Mouse (Mus musculus) layer of hippocampus, postnatal 36 days (tissue): ENCODE data around the gene Gp9. TPM values are rescaled to one million over a fixed set of nuclear protein-coding genes. Genes with fewer than 3 reads are reported as not detected.

Experiments
- DNase-seq, 2 experiments: peaks; one replicate each; pipeline ENCODE4 v3.0.0; 2022
- total RNA-seq, 2 experiments: library from RNA; stranded (reverse); gene quantifications; 2 replicates each; pipeline ENCODE4 v1.2.3; 2021

Gp9 gene
- total RNA-seq, 2 experiments from 2014 or later, result 0.82 to 1.5 TPM

GRCm38 (mm10) chr6:87787108-87787890 lies 9.4 kb downstream of the Gp9 start:
- no peak for DNase-seq

- DNase-seq, result no peak
Observed at GRCm38 (mm10) chr6:87788266-87788895, 10.5 kb downstream of the Gp9 start.

- no peak for DNase-seq
Observed at GRCm38 (mm10) chr6:87788896-87789587, 11.2 kb downstream of the Gp9 start.

- DNase-seq, result no peak
Observed at GRCm38 (mm10) chr6:87789791-87790190, 11.9 kb downstream of the Gp9 start.

GRCm38 (mm10) chr6:87790779-87791480 lies 13.1 kb downstream of the Gp9 start:
- DNase-seq, result no peak

- no peak for DNase-seq
Observed at GRCm38 (mm10) chr6:87791826-87792225, 14.0 kb downstream of the Gp9 start.

GRCm38 (mm10) chr6:87793821-87794510 lies 16.1 kb downstream of the Gp9 start:
- DNase-seq, result no peak

GRCm38 (mm10) chr6:87795385-87796150 lies 17.7 kb downstream of the Gp9 start:
- DNase-seq, result no peak

GRCm38 (mm10) chr6:87796251-87796880 lies 18.5 kb downstream of the Gp9 start:
- DNase-seq, result no peak

- DNase-seq, result no peak
Observed at GRCm38 (mm10) chr6:87797321-87797720, 19.4 kb downstream of the Gp9 start.

GRCm38 (mm10) chr6:87799576-87799975 lies 21.7 kb downstream of the Gp9 start:
- DNase-seq, result no peak

GRCm38 (mm10) chr6:87802462-87802861 lies 24.6 kb downstream of the Gp9 start:
- DNase-seq, result no peak

GRCm38 (mm10) chr6:87804036-87804435 lies 26.2 kb downstream of the Gp9 start:
- no peak for DNase-seq

GRCm38 (mm10) chr6:87804886-87805285 lies 27.0 kb downstream of the Gp9 start:
- DNase-seq, result no peak

GRCm38 (mm10) chr6:87805448-87805847 lies 27.6 kb downstream of the Gp9 start:
- DNase-seq, result no peak

- no peak for DNase-seq
Observed at GRCm38 (mm10) chr6:87806028-87806427, 28.2 kb downstream of the Gp9 start.

GRCm38 (mm10) chr6:87806857-87807256 lies 29.0 kb downstream of the Gp9 start:
- no peak for DNase-seq

- DNase-seq, result no peak
Observed at GRCm38 (mm10) chr6:87807735-87808440, 30.0 kb downstream of the Gp9 start.

- DNase-seq, result no peak
Observed at GRCm38 (mm10) chr6:87808521-87808920, 30.6 kb downstream of the Gp9 start.

GRCm38 (mm10) chr6:87809144-87809543 lies 31.3 kb downstream of the Gp9 start:
- no peak for DNase-seq
